Mouse (Mus musculus) embryonic facial prominence, embryonic 10.5 days (tissue): ENCODE data around the gene Kcnj16. TPM values are rescaled to one million over a fixed set of nuclear protein-coding genes. Genes with fewer than 3 reads are reported as not detected.

Source experiments
- DNase-seq: peaks from one replicate; pipeline ENCODE4 v3.0.0-alpha.2; 2017; ENCODE audit warnings: low spot score
- H3K27ac ChIP-seq: fragments of 300-500 bp; sonication (generic); replicated peaks from 2 replicates; pipeline ENCODE4 v1.5.1; 2016; ENCODE audit warnings: mild to moderate bottlenecking
- H3K27me3 ChIP-seq: fragments of 300-500 bp; sonication (generic); replicated peaks from 2 replicates; pipeline ENCODE4 v1.6.1; 2016; ENCODE audit warnings: low read depth, mild to moderate bottlenecking; ENCODE audit not compliant: poor library complexity, severe bottlenecking
- H3K36me3 ChIP-seq: fragments of 300-500 bp; sonication (generic); replicated peaks from 2 replicates; pipeline ENCODE4 v1.6.1; 2016; ENCODE audit warnings: mild to moderate bottlenecking, moderate library complexity
- H3K4me1 ChIP-seq: fragments of 300-500 bp; sonication (generic); 2 replicates; pipeline ENCODE4 v1.6.1; 2016
- H3K4me3 ChIP-seq: fragments of 300-500 bp; sonication (generic); 2 replicates; pipeline ENCODE4 v1.5.1; 2016; ENCODE audit warnings: mild to moderate bottlenecking, moderate library complexity
- H3K9me3 ChIP-seq: fragments of 300-500 bp; sonication (generic); 2 replicates; pipeline ENCODE4 v1.6.1; 2016; ENCODE audit warnings: mild to moderate bottlenecking
- WGBS: fragments of 180-500 bp; shearing (Covaris S2); methylation state at CpG from one replicate; pipeline ENCODE4 v1.1.7; 2016; 5-methylcytosine and 5-hydroxymethylcytosine counted together
- polyA plus RNA-seq: library from polyadenylated mRNA; unstranded; fragments of >200 nt; fragmentation: Nextera tagmentation; extraction: Ambion mirVana; gene quantifications from 2 replicates; pipeline ENCODE4 v1.2.1, GENCODE M21; 2016

Kcnj16 gene
- polyA plus RNA-seq, 1 experiment from 2014 or later, result 0.27 TPM

DNA sequence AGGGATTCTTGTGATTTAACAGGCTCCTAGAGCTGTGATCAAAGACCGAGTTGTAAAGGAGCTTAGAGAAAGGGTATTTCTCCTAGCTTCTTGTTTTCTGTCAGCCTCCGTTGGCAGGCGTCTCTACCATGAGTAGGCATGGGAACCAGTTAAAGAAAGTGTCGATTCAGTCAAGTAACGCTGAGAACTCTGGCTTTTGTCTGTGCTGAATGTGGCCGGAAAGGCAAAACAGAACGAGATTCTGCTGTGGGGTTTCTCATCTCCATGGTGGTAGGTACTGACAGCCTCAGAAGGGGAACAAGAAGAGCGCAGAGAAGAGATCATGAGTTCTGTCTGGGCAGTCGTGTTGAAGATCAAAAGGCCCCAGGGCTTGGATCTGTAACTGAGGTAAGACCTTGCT is 29.4 kb downstream of the Kcnj16 start:
- Histone ChIP-seq H3K4me1 (no peaks in the 10 kb centered on the region; the same call in 1 of the 2 replicates), H3K4me3 (no peak overlapping the region), H3K27ac (no peak overlapping the region; the same call in 1 of the 2 replicates), H3K9me3 (no peaks in the 10 kb centered on the region), H3K36me3 (no peaks in the 10 kb centered on the region), H3K27me3 (no peaks in the 10 kb centered on the region)
- WGBS, result 67% methylated on average over 9 of the region's 9 CpGs
- no peak for DNase-seq

DNA sequence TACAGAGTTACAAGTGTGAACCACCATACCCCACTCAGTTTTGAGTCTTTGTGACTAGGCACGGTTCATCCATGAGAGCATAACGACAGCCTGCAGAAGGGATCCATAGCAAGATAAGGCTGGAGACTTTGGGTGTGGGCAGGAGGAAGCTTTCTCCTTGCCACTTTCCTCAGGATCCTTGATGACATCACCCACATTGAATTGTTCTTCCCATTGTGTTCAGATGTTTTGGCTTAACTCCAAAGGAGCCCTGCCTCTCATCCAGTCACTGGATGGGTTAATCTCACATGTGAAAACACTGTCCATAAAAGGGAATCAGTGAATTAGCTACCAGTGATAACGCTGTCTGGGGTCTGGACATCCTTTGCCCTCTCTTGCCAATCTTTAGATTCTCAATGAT is 37.3 kb downstream of the Kcnj16 start:
- Histone ChIP-seq H3K27ac (no peak overlapping the region), H3K9me3 (no peaks in the 10 kb centered on the region), H3K4me3 (no peak overlapping the region), H3K36me3 (no peaks in the 10 kb centered on the region), H3K4me1 (peaks cover 17% of the 10 kb centered on the region), H3K27me3 (no peaks in the 10 kb centered on the region)
- 84% methylated on average over 3 of the region's 3 CpGs for WGBS
- DNase-seq, result no peak

DNA sequence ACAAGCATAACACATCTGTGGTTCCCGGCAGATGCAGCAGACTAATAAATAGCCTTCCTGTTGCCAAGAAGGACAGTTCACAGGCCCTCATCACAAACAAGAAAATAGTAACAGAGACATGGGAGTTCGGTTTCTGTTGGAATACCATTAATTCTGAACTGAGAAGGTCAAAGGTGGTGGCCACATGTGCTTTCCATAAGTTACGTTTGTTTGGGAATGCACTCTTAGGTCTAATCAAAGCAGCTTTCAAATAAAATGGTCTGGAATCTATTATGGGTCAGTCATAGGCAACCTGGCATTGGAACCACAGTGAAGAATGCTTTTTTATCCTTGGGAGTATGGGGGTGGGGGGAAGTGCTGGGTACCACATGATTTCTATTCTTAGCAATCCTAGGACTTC is 41.6 kb downstream of the Kcnj16 start:
- H3K4me3 ChIP-seq, result no peak overlapping the region
- no peaks in the 10 kb centered on the region for H3K9me3 ChIP-seq
- H3K27ac ChIP-seq, result peak overlapping the region; percentile 40; the same call in 1 of the 2 replicates
- H3K36me3 ChIP-seq, result no peaks in the 10 kb centered on the region
- WGBS, result 37% methylated on average over 3 of the region's 3 CpGs
- peak; percentile 68 for DNase-seq
- H3K4me1 ChIP-seq, result peaks cover 20% of the 10 kb centered on the region
- H3K27me3 ChIP-seq, result no peaks in the 10 kb centered on the region

DNA sequence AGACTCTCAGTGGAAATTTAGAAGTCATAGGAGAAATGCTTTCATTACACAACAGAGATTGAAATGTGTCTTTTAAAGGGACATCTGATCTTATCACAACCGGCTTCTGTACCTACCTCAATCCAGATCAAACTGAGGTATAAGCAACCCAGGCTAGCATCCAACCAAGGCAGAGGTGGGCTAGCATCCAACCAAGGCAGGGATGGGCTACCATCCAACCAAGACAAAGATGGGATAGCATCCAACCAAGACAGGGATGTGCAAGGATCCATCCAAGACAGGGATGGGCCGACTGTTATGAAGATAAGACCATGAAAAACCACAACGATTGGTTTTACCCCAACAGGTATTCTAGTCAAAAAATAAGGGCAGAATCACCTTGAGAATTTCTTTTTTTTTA is 48.4 kb downstream of the Kcnj16 start:
- 95% methylated on average over 3 of the region's 3 CpGs for WGBS
- H3K27me3 ChIP-seq, result no peaks in the 10 kb centered on the region

DNA sequence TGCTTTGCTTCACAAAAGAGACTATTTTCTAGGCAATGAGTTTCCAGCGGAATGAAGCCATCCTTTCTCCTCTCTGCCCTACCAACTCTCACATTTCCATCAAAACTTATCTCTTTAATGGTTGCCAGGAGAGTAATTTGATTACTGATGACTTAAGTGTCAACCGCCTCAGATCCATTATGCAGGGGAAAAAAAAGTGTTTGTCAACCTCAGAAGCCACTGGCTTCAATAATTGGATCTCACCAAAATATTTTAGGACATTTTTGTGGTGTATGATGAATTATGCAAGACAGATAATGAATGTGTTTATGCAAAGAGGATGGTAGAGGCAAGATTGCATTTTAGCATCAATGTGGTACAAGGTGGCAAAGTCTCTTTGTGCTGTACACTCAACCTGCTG is 52.4 kb downstream of the Kcnj16 start:
- peaks cover 23% of the 10 kb centered on the region for H3K4me1 ChIP-seq
- no peaks in the 10 kb centered on the region for H3K36me3 ChIP-seq
- H3K9me3 ChIP-seq, result no peaks in the 10 kb centered on the region
- no peak overlapping the region for H3K4me3 ChIP-seq
- WGBS, result 47% methylated on average over 2 of the region's 2 CpGs
- no peaks in the 10 kb centered on the region for H3K27me3 ChIP-seq
- no peak for DNase-seq
- H3K27ac ChIP-seq, result no peak overlapping the region

More for the DNA sequence above, 48.4 kb downstream of the Kcnj16 start:
- no peak overlapping the region for H3K4me3 ChIP-seq
- H3K27ac ChIP-seq, result no peak overlapping the region
- DNase-seq, result no peak
- H3K9me3 ChIP-seq, result no peaks in the 10 kb centered on the region
- peaks cover 9% of the 10 kb centered on the region; the same call in 1 of the 2 replicates for H3K4me1 ChIP-seq
- no peaks in the 10 kb centered on the region for H3K36me3 ChIP-seq

DNA sequence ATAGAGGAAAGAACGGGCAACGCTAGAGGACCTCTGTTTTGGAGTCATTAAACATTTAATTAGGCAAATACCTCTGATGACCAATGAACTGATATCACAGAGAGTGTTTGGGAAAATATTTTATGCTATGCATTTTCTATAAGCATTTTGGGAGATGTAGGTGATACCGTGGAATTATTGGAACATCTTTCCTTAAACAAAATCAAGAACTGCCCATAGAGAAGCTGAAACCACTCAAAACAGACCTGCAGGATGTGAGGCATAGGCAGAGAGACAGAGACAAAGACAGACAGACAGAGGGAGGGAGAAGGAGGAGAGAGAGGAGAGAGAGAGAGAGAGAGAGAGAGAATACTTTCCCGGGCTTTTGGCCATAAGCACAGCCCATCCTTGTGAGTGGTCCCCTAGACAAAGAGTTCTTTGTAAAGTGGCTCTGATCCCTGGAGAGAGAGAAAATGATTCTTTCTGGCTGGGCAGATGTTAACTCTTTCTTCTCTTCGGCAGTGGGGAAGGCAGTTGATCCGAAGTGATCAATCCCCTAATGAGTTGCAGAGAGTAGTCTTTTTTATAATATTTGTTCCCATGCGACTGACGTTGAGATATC is 54.9 kb downstream of the Kcnj16 start:
- Histone ChIP-seq H3K27me3 (no peaks in the 10 kb centered on the region), H3K4me1 (peaks cover 24% of the 10 kb centered on the region), H3K9me3 (no peaks in the 10 kb centered on the region), H3K36me3 (no peaks in the 10 kb centered on the region), H3K27ac (peak overlapping the region; percentile 78), H3K4me3 (no peak overlapping the region)
- 32% methylated on average over 8 of the region's 8 CpGs for WGBS
- peak; percentile 37 for DNase-seq

DNA sequence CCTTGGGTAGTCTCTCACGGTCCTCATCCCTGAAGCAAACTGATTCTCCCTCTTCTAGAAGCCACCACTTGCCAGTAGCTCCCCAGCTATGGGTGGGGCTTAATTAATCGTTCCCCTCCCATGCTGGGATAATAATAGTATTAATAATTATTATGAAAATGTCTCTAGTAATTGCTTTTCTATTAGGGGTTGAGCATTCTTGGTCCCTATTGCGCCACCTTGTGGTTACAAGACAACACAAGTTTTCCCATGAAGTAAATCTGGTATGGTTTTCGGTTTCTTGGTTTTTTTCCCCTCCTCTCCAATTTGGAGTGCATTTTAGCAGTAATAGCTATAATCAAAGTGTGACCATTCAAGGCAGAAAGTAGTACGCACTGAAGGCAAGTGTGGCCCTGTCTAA is 74.3 kb downstream of the Kcnj16 start:
- Histone ChIP-seq H3K4me3 (no peak overlapping the region), H3K4me1 (no peaks in the 10 kb centered on the region), H3K27ac (no peak overlapping the region), H3K27me3 (no peaks in the 10 kb centered on the region), H3K9me3 (no peaks in the 10 kb centered on the region), H3K36me3 (no peaks in the 10 kb centered on the region)
- DNase-seq, result no peak
- 50% methylated on average over 5 of the region's 5 CpGs for WGBS

DNA sequence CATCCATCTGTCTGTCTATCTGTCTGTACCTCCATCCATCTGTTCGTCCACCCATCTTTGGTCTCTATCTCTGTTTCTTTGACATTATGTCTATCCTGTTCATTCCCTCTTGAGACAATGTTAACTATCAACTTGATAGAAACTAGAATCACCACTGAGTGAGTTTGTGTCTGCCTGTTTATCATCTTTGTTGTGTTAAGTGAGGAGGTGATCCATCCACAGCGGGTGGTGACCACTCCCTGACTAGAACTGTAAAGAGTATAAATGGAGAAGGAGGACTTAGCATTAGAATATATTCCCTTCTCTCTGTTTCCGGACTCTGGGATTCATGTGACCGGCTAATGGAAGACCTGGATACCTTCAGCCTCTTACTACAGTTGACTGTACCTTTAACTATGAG is 75.5 kb downstream of the Kcnj16 start:
- H3K27ac ChIP-seq, result no peak overlapping the region
- WGBS, result 82% methylated on average over 4 of the region's 4 CpGs

DNA sequence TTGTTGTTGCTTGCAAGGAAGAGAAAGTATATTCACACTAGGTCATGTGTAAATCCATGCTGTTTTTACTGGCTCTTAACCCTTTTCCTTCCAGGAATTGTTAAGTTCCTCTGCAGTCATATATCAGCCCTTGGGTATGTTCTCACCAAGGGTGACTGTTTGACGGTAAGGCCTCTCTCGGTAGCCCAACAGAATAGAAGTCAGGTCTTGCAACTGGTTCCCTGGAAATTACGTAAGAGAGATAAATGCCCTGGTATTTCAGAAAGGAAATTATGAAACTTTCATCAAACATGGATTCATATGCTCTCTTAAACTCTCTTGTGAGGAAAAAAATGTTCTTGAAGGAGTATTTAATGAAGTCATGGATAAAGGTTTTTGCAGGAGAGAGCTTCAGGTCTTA is 86.4 kb downstream of the Kcnj16 start:
- Histone ChIP-seq H3K27me3 (no peaks in the 10 kb centered on the region), H3K27ac (no peak overlapping the region), H3K4me1 (no peaks in the 10 kb centered on the region), H3K4me3 (no peak overlapping the region), H3K9me3 (no peaks in the 10 kb centered on the region), H3K36me3 (no peaks in the 10 kb centered on the region)
- DNase-seq, result no peak
- WGBS, result 89% methylated on average over 3 of the region's 3 CpGs

More for the DNA sequence above, 75.5 kb downstream of the Kcnj16 start:
- no peaks in the 10 kb centered on the region for H3K9me3 ChIP-seq
- no peaks in the 10 kb centered on the region for H3K27me3 ChIP-seq
- no peaks in the 10 kb centered on the region for H3K36me3 ChIP-seq
- H3K4me3 ChIP-seq, result no peak overlapping the region
- H3K4me1 ChIP-seq, result no peaks in the 10 kb centered on the region
- no peak for DNase-seq

DNA sequence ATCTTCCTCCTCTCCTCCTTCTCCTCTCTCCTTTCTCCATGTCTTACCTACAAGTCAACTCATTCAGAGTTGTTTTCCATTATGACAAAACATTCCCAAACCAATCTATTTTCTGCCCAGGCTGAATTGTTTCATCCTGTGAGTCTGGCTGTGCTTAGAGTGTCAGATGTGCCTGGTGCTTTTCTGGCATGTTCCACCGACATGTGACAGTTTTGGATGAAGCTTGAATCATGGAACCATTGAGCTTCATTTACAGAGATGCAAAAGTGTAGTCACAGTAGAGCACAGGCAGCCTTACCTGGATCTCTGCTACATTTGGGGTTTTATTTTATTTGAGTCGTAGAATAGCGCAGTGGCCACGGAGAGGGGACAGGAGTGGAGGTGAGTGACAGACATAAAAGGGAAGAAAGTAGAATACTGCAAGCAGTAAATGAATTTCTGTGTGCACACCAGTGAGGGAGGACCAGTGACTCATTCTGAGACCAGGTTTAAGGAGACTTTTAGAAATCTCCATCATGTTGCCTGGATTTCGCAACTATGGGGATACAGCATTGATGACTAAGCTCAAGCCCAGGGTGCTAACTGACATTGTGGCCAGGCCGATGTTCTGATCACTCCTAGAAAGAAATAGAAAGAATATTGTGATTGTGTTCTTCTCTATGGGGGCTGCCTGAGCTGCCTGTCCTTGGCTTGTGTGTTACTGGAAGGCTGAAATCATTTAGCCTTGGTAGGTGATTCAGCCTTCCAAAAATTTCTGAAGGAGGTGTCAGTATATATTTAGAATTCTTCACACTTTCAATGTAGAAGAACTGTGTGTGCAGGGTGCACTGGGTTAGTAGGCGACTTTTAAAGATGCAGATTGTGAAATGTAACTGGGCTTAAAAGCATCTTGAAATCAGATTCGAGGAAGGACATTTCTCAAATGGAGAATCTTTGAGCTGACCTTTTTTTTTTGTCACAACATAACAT is 87.3 kb downstream of the Kcnj16 start:
- no peaks in the 10 kb centered on the region for H3K27me3 ChIP-seq
- no peaks in the 10 kb centered on the region for H3K36me3 ChIP-seq
- H3K9me3 ChIP-seq, result no peaks in the 10 kb centered on the region
- no peaks in the 10 kb centered on the region for H3K4me1 ChIP-seq
- DNase-seq, result no peak
- WGBS, result 90% methylated on average over 8 of the region's 8 CpGs
- H3K27ac ChIP-seq, result no peak overlapping the region
- H3K4me3 ChIP-seq, result no peak overlapping the region

DNA sequence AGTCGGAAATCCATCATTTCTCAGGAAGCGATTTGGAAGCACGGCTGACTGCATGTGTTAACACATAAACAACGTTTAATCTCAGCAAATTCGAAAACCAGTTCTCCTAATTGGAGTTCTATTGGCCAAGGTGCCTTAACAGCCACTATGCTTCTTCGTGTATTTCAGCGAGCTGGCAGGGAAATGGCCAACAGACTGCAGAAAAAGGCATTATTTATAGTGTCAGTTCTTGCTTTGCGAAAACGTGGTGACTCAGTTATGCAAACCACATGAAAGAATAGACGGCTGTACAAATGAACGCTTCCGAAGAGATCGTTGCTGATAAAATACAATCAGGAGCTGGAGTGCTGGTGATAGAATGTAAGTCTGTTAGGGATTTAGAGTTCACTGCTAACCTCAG is 88.2 kb downstream of the Kcnj16 start:
- DNase-seq, result no peak
- Histone ChIP-seq H3K27me3 (no peaks in the 10 kb centered on the region), H3K27ac (no peak overlapping the region), H3K4me1 (no peaks in the 10 kb centered on the region), H3K36me3 (no peaks in the 10 kb centered on the region), H3K4me3 (no peak overlapping the region), H3K9me3 (no peaks in the 10 kb centered on the region)
- WGBS, result 90% methylated on average over 13 of the region's 13 CpGs

DNA sequence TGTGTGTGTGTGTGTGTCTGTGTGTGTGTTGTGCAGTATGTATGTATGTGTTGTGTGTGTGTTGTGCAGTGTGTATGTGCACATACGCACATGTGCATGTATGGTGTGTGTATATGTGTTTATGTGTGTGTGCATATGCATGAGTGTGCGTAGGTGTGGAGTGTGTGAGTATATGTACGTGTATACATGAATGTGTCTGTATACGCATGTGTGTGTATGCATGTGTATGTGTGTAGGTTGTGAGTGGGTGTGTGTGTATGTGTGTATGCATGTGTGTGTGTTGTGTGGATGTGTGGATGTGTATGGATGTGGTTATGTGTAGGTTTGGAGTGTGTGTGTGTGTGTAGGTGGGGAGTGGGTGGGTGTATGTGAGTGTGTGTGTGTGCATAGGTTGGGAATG is 89.6 kb downstream of the Kcnj16 start:
- no peaks in the 10 kb centered on the region for H3K27me3 ChIP-seq
- WGBS, result 94% methylated on average over 4 of the region's 4 CpGs
- DNase-seq, result no peak
- H3K4me1 ChIP-seq, result no peaks in the 10 kb centered on the region
- H3K27ac ChIP-seq, result no peak overlapping the region
- H3K4me3 ChIP-seq, result no peak overlapping the region
- H3K9me3 ChIP-seq, result no peaks in the 10 kb centered on the region
- H3K36me3 ChIP-seq, result no peaks in the 10 kb centered on the region

DNA sequence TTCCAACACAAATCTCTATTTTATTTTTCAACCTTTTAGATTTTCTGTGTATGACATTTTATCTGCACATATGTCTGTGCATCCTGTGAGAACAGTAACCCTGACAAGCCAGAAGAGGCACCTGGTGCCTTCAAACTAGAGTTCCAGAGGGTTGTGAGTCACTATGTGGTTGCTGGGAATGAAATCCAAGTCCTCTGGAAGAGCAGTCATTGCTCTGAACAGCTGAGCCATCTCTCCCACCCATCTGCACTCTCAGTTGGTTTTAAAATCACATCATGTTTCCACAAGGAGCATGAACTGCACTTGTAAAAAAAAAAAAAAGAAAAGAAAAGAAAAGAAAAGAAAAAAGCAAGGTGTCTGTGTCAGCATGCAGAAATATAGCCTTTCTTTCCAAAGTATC is 91.6 kb downstream of the Kcnj16 start:
- Histone ChIP-seq H3K9me3 (no peaks in the 10 kb centered on the region), H3K36me3 (no peaks in the 10 kb centered on the region), H3K4me3 (no peak overlapping the region), H3K4me1 (0 out of 2 replicates have a peak, but pooled peaks cover under 1% of the 10 kb centered on the region), H3K27ac (no peak overlapping the region), H3K27me3 (no peaks in the 10 kb centered on the region)
- no peak for DNase-seq
